Comparison of ENCODE assay signal across 12 mouse cellular contexts in genomic region chr4:116293296-116293695, GRCm38 (mm10).
DNase-seq lines count a peak whose midpoint lies in the region; ATAC-seq lines count a peak whose summit lies in the region.
"Had no signal": no experiment of that assay in that cellular context is flagged by ENCODE, and none has a peak within 500 bp of the region (broad histone marks: within the 10 kb centered on the region; RNA-seq: fewer than 3 reads in every experiment).

No protein-coding gene starts in this region.

- peak; percentile 74 for DNase-seq in heart, adult 11 months
- no peak for DNase-seq in heart, adult 9 months (ENCODE audit: low spot score in 2 of 2)
- peak; percentile 73 for DNase-seq in ZHBTc4 (ENCODE audit: low read depth, low spot score)
- no peak for DNase-seq in urinary bladder, postnatal 10 days (ENCODE audit: low spot score)
- no peak for DNase-seq in heart, postnatal 4 days
- no peak for DNase-seq in frontal cortex, postnatal 25 days (ENCODE audit: low spot score in 2 of 2)
- DNase-seq: adrenal gland, adult 8-10 months; right cerebral cortex, postnatal 14 days had no signal

- 0 out of 2 replicates have a peak, but pooled peaks have one; percentile 39 for ATAC-seq in erythroid progenitor cell, adult 5-6 weeks (replicated peaks; ENCODE audit: low FRiP score, poor library complexity, severe bottlenecking)
- ATAC-seq in megakaryocyte progenitor cell, adult 5-6 weeks (replicated peaks; ENCODE audit: poor library complexity) = peak; percentile 54
- ATAC-seq: forebrain, embryonic 14.5 days; inflammation-experienced regulatory T-cells, adult 6 months had no signal

Comparison
In these comparisons a context has a peak if more than half of its experiments do, and no peak if none do; other contexts are left out.
1. DNase-seq: peak in heart, adult 11 months (single experiment) and ZHBTc4 (single experiment); none in heart, adult 9 months (0 of 2), urinary bladder, postnatal 10 days (single experiment), heart, postnatal 4 days (single experiment) and frontal cortex, postnatal 25 days (0 of 2).